Mouse (Mus musculus) kidney, postnatal 4 days (tissue): ENCODE measurements around the gene Eva1b.
A peak's percentile ranks its signal among the peaks of the same experiment; 100 is the strongest.

Experiments used
- DNase-seq, 2 experiments: peaks; one replicate each; pipeline ENCODE4 v3.0.0; 2021; ENCODE audit warnings: mixed read lengths in 2 of 2

Gene Eva1b

GRCm38 (mm10) chr4:126147533-126148160, at the start of gene Eva1b:
Eva1b (plus strand) TSS chr4:126147744.
- peak; percentile 98 to 99 for DNase-seq

DNA sequence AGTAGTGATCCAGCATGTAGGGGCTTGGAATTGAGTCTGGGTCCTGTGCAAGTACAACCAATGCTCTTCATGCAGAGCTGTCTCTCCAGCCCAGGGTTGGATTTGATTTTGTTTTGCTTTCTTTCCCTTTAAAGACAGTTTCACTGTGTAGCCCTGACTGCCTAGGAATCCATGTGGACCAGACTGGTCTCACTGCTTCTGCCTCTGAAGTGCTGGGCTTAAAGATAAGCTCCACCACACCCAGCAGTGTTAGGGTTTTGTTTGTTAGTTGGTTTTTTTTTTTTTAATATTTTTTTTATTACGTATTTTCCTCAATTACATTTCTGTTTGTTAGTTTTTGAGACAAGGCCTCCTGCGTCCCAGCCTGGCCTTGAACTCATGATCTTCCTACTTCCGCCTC, 48.2 kb upstream of the Eva1b start:
- no peak for DNase-seq

DNA sequence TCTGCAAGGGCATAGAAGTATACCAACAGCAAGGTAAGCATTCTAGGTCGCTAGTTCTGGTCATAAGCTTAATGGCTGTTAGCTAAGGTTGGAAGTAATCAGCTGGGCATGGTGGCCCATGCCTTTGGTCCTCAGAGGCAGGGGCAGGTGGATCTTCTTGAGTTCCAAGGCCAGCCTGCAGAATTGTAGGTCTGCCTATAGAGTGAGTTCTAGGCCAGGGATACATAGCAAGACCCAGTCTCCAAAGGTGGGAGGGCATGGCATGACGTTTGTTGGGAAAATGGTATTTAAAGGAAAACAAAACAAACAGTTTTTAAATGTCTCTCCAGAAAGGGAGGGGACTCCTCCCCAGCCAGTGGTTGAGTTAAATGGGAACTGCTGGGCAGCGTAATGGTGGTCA, 46.8 kb upstream of the Eva1b start:
- DNase-seq = no peak

DNA sequence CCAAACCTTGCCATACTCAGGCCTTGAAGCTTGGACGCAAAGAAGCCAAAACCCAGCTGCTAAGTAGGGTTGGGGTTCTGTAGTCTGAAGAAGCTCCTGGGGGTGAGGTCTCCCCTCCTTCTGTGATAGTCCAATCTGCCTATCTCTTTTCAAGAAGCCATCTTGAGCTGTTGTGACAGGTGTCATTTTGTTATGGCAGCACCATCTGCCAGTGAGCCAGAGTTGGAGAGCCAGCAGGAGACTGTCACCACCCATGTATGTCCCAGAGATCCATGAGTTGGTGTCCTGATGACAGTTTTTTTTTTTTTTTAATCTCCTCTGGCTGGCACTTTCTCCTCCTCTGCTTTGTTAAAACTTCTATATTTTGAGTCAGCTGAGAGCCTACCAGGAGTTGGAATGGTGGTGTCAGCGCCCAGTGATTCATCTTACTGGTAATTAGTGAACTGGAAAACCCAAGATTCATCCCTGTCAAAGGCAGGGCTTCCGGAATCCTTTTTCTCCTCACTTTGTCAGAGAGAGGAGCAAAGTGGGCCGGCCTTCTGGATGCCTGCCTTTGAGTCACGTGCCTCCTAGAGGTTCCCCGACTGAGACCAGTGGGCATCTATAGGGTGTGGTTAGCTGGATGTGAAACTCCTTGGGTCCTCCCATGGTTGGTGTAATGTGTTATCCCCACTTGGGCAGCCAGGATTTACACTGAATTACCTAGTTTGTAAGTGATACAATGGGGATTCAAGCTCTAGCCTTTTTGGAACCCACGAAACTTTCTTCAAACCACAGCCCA, 45.3 kb upstream of the Eva1b start:
- DNase-seq = peak; percentile 45 to 57

GRCm38 (mm10) chr4:126103057-126103581, 44.4 kb upstream of the Eva1b start:
- DNase-seq = peak; percentile 77 to 87

DNA sequence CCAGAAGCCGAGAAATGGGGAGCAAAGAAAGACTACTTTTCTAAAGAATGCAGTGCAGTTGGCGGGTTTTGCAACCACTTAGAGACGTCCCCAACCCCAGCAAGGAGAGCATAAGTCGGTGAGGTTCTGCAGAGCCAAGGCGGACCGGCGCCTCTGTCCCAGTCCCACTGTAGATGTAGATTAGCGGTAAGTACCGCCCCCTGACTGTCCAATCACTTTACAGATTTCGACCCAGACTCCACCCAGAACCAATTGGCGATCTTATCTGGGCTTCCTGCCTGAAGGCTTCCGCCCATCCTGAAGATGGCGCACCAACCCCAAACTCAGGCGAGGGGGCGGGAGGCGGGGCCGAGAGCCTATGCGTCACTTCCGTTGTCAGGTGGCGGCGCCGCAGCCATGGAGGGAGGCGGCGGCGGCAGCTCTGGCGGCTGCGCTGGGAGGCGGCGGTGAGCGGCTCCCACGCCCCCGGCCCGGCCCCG, 43.9 kb upstream of the Eva1b start, which contains the start of gene Stk40:
Stk40 (plus strand) TSS at position 368 of the 479 bp plus-strand sequence.
- DNase-seq = peak; percentile 98

DNA sequence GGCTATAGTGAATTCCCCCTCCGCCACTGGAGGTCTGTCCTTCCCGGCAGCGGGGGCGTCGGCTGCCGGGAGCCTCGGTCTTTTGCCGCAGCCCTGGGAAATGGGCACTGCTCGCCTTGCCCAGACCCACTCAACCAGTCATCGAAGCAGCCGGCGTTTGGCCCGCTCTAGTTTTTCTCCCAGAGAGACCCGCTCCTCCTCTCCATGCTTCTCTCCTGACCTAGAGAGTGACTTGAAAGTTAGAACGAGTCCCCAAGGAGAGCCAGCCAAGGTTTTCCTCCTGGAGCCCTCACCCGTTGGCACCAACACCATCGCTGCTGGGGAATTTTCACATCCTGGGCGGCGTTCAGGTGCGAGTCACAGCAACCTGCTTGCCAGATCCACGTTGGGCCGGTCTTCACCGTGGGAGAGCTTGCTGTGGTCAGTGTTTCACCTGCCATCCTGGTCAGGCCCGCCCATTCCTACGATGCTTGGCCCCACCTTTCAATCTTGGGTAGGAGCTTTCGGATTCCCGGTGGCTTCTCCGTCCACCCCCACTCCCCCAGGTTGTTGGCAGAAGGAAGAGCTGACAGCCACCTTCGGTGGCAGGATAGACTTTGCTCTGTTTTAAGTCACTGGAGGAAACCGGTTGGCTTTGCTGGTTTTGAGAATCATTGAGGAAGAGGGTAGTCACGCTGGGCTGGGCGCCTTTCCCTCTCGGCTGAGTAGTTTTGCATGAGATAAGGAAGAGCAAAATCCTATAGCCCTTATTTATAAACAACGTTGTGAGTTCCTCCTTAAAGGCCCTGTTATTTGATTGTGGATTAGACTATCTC, 43.1 kb upstream of the Eva1b start:
- peak; percentile 57 to 76 for DNase-seq

GRCm38 (mm10) chr4:126105131-126105783, 42.3 kb upstream of the Eva1b start:
- DNase-seq = no peak

DNA sequence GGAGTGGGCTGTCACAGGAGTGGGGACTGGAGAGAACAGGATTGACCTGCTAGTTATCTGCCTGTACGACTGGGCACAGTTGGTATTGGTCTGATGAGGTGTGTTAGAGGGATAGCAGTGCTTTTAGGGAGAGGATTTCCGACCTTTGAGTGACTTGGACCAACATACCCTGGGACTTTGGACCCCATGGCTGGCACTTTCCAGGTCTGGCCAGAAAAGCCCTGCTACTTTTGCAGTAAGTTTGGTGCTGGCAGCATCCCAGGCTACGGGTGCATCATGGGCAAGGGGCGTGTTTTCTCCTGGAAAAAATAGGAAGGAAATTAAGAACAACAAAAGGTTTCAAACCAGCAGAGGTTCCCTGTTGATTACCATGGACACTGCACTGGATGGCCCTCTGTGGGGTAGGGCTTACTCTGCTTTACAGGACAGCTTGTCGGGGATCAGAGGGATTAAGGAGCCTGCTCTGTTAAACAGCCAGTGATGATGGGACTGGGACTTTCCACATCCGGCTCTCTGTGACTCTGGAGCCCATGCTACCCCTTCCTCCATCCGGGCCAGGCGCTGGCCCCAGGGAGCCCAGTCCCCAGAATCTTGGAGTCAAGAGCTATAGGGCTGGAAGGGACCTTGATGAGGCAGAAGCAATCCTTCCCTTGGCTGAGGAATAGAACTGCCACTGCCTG, 39.3 kb upstream of the Eva1b start:
- peak; percentile 59 to 77 for DNase-seq

DNA sequence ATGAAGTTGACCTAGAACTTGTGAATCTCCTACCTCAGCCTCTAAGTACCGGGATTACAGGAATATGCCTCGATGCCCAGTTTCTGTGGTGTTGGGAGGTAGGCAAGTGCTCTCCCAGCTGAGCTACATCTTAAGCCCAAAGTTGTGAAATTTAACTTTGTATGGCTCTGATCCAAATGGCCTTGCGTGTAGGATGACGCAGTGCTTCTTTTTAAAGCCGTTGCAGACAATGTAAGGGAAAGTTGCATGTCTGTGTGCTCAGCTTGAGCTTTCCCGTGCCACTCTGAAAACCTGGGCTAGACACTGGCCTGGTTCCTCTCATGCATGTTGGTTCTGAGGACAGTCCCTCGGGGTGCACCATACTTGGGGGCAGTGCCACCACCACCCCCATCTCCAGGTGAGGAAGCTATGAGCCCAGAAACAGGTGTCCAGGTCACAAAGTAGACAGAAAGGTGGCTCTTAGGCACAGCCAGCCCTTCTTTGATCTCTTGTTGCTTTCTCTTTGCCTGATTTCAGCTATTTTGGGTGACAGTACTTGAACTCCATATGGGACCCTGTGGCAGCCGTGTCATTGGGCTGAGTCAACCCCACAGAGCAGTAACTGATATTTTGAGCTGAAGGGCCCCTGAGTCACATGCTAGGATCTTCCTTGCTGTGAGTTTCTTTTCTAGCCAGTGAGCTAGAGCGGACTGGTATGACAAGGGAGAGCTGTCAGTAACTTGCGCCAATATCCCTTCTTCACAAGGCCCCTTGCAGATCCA, 37.8 kb upstream of the Eva1b start:
- no peak for DNase-seq

GRCm38 (mm10) chr4:126110374-126111152, 37.0 kb upstream of the Eva1b start:
- DNase-seq = peak; percentile 79 to 87

DNA sequence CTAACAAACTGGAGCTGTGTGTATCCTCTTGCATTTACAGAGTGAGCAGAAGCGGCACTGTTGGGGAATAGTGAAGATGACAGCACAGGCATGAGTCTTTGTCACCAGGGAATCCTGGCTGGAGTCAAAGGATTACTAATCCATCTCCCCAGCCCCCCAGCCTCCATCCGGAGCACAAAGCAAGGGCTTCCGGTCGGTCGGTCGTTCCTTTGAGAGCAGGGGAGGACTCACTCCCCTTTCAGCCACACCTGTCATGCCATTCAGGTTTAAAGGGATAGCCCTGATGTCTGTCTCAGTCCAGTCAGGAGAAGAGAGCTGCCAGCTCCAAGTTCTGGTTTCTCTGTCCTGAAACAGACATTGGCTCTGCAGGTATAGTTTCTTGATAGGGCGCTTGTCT, 36.4 kb upstream of the Eva1b start:
- DNase-seq = peak; percentile 54 to 68

DNA sequence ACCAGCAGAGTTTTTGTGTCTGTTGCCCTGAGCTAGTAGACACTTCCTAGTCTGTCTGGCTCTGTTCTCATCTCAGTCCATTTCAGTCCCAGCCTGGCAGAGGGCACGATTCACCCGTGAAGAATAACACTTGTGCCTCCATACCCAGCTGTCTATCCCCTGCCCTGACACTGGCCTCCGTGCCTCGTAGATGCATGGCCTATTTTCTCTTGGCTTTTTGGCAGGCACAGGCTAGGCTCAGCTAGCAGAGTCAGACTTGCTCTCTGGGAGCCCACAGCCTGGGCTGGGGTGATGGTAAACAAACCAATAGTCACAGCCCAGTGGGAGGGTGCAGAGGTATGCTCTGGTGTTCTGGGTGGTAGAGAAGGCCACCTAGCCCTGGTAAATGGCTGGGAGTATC, 34.3 kb upstream of the Eva1b start:
- DNase-seq = no peak

GRCm38 (mm10) chr4:126113943-126114342, 33.6 kb upstream of the Eva1b start:
- DNase-seq = peak; percentile 77 to 80

- no peak for DNase-seq
Measured at GRCm38 (mm10) chr4:126115411-126115810, 32.1 kb upstream of the Eva1b start.

- no peak for DNase-seq
Measured at GRCm38 (mm10) chr4:126115871-126116521, 31.5 kb upstream of the Eva1b start.

DNA sequence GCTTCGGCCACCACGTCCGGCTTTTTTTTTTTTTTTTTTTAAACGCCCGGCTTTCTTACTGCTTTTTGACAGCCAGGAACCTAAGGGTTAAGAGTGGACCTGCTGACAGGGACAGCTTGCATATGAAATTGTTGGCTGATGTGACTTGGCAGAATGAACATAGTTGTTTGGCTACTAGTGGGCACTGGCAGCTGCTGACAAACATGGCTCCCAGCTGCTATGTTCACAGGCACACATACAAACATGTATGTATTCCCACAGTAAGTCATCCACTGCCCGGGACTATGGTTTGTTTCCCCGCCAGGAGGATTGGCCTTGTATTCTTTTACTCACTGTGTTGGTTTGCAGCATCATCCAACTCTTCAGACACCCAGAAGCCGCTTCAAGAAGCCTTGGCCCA, 30.4 kb upstream of the Eva1b start:
- DNase-seq = no peak

DNA sequence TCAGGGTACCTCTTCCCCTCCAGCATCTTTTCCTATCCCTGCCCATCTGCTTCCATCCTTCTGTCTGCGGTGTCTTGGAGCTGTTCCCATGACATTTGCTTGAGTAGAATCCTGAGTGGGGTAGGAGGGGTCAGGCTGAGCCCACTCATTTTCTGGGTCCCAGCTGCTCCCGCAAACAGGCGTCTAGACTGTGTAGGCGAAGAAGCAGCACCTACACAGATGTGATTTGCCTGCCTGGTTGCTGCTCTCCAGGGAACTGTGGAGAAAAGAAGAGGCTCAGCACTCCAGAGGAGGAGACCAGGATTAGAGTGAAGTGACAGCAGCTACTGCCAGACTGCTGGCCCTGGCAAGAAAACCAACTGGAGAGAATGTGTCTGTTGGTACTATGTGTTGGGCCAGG, 28.9 kb upstream of the Eva1b start:
- DNase-seq = no peak

GRCm38 (mm10) chr4:126119051-126119450, 28.5 kb upstream of the Eva1b start:
- DNase-seq = no peak

- DNase-seq = no peak
Measured at GRCm38 (mm10) chr4:126120052-126120451, 27.5 kb upstream of the Eva1b start.
